Mouse (Mus musculus): ENCODE measurements at regions not wholly inside any gene's neighbourhood (a gene's known extent, or its start where the extent isn't known, plus 50 kb on each side); places are given as distances from the start of the nearest gene placed in this dataset.

- WGBS = 61% methylated on average over 2 of the region's 2 CpGs
- H3K36me3 ChIP-seq (ENCODE audit: control insufficient read depth, insufficient read depth) = no peaks in the 10 kb centered on the region
- H3K9me3 ChIP-seq (ENCODE audit: control insufficient read depth, low read length) = no peaks in the 10 kb centered on the region
These were observed 71.1 kb upstream of the Lgalsl start for GRCm38 (mm10) chr11:20902001-20902400.

GRCm38 (mm10) chr11:20902910-20903309 is 72.1 kb upstream of the Lgalsl start:
- Histone ChIP-seq H3K27ac (ENCODE audit: low read length) (no peak overlapping the region), H3K4me3 (replicated peaks; ENCODE audit: low read length) (no peak overlapping the region), H3K4me2 (ENCODE audit: low read length) (no peak overlapping the region), H3K9ac (replicated peaks; ENCODE audit: low read depth, low read length) (no peak overlapping the region), H3K27me3 (replicated peaks; ENCODE audit: control insufficient read depth, insufficient read depth, low read length) (no peaks in the 10 kb centered on the region), H3K9me3 (ENCODE audit: control insufficient read depth, low read length) (no peaks in the 10 kb centered on the region), H3K4me1 (replicated peaks; ENCODE audit: control insufficient read depth, insufficient read depth, low read length) (no peaks in the 10 kb centered on the region), H3K36me3 (ENCODE audit: control insufficient read depth, insufficient read depth) (no peaks in the 10 kb centered on the region)
- ATAC-seq = no peak
- WGBS = 79% methylated on average over 8 of the region's 8 CpGs

More at GRCm38 (mm10) chr11:20902001-20902400, 71.1 kb upstream of the Lgalsl start:
- Histone ChIP-seq H3K27ac (ENCODE audit: low read length) (no peak overlapping the region), H3K4me3 (replicated peaks; ENCODE audit: low read length) (no peak overlapping the region), H3K9ac (replicated peaks; ENCODE audit: low read depth, low read length) (no peak overlapping the region), H3K27me3 (replicated peaks; ENCODE audit: control insufficient read depth, insufficient read depth, low read length) (no peaks in the 10 kb centered on the region), H3K4me1 (replicated peaks; ENCODE audit: control insufficient read depth, insufficient read depth, low read length) (no peaks in the 10 kb centered on the region), H3K4me2 (ENCODE audit: low read length) (no peak overlapping the region)
- ATAC-seq = no peak

DNA sequence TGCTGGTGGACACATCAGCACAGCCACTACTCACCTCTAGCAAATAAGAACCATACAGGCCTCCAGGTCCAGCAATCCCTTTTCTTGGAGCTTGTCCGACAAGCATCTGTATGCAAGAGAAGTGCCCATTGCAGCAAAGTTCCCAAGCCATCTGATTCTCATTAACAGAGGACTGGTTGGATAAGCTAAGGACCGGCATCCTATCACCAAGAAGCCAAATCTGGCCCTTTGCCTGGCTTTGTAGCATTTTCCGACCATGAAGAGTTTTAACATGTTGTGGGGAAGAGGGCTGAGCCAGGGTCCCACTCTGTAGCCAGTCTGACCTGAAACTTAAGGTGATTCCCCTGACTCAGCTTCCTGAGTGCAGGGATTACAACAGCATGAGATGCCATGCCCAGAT is 77.1 kb upstream of the Lgalsl start:
- H3K27me3 ChIP-seq (replicated peaks; ENCODE audit: control insufficient read depth, insufficient read depth, low read length) = no peaks in the 10 kb centered on the region
- no peak for ATAC-seq
- no peak overlapping the region for H3K4me2 ChIP-seq (ENCODE audit: low read length)
- H3K9me3 ChIP-seq (ENCODE audit: control insufficient read depth, low read length) = no peaks in the 10 kb centered on the region
- H3K27ac ChIP-seq (ENCODE audit: low read length) = no peak overlapping the region
- H3K4me3 ChIP-seq (replicated peaks; ENCODE audit: low read length) = no peak overlapping the region
- H3K36me3 ChIP-seq (ENCODE audit: control insufficient read depth, insufficient read depth) = no peaks in the 10 kb centered on the region
- no peak overlapping the region for H3K9ac ChIP-seq (replicated peaks; ENCODE audit: low read depth, low read length)
- H3K4me1 ChIP-seq (replicated peaks; ENCODE audit: control insufficient read depth, insufficient read depth, low read length) = no peaks in the 10 kb centered on the region
- 65% methylated on average over 3 of the region's 3 CpGs for WGBS

- H3K27me3 ChIP-seq (replicated peaks; ENCODE audit: control insufficient read depth, insufficient read depth, low read length) = no peaks in the 10 kb centered on the region
- H3K27ac ChIP-seq (ENCODE audit: low read length) = no peak overlapping the region
- H3K9ac ChIP-seq (replicated peaks; ENCODE audit: low read depth, low read length) = no peak overlapping the region
- no peaks in the 10 kb centered on the region for H3K36me3 ChIP-seq (ENCODE audit: control insufficient read depth, insufficient read depth)
- no peak overlapping the region for H3K4me2 ChIP-seq (ENCODE audit: low read length)
- H3K4me1 ChIP-seq (replicated peaks; ENCODE audit: control insufficient read depth, insufficient read depth, low read length) = no peaks in the 10 kb centered on the region
- no peak for ATAC-seq
- WGBS = 55% methylated on average over 4 of the region's 4 CpGs
- no peaks in the 10 kb centered on the region for H3K9me3 ChIP-seq (ENCODE audit: control insufficient read depth, low read length)
- H3K4me3 ChIP-seq (replicated peaks; ENCODE audit: low read length) = no peak overlapping the region
These were observed 77.6 kb upstream of the Lgalsl start for GRCm38 (mm10) chr11:20908471-20908870.

- Histone ChIP-seq H3K4me2 (ENCODE audit: low read length) (no peak overlapping the region), H3K27ac (ENCODE audit: low read length) (no peak overlapping the region), H3K9ac (replicated peaks; ENCODE audit: low read depth, low read length) (no peak overlapping the region), H3K36me3 (ENCODE audit: control insufficient read depth, insufficient read depth) (no peaks in the 10 kb centered on the region), H3K9me3 (ENCODE audit: control insufficient read depth, low read length) (no peaks in the 10 kb centered on the region), H3K27me3 (replicated peaks; ENCODE audit: control insufficient read depth, insufficient read depth, low read length) (no peaks in the 10 kb centered on the region), H3K4me3 (replicated peaks; ENCODE audit: low read length) (no peak overlapping the region), H3K4me1 (replicated peaks; ENCODE audit: control insufficient read depth, insufficient read depth, low read length) (peaks cover 17% of the 10 kb centered on the region)
- ATAC-seq = no peak
- WGBS = 95% methylated on average over 2 of the region's 2 CpGs
These were observed 82.2 kb upstream of the Lgalsl start for GRCm38 (mm10) chr11:20913042-20913441.

DNA sequence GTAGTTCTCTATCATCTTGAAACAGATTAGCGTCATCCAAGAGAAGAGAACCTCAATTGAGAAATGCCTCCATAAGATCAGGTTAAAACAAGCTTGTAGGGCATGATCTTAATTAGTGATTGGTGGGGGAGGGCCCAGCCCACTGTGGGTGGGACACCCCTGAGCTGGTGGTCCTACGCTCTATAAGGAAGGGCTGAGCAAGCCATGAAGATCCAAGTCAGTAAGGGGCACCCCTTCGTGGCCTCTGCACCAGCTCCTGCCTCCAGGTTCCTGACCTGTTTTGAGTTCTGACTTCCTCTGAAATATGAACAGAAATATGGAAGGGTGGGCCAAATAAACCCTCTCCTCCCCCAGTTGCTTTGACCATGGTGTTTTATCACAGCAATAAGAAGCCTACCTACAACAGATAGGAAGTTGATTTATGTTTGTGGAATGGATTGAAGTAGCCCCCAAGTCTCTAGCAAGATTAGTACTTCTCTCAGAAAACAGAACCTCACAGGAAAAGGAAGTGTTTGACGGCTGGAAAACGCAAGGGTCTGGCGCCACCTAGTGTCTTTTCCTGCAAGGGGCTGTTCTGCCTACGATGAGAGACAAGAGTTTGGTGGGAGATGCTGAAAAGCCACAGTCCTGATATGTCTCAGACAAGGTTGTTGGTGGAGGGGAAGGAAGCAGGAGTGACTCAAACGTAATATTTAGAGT is 82.9 kb upstream of the Lgalsl start:
- Histone ChIP-seq H3K9ac (replicated peaks; ENCODE audit: low read depth, low read length) (no peak overlapping the region), H3K4me3 (replicated peaks; ENCODE audit: low read length) (no peak overlapping the region), H3K36me3 (ENCODE audit: control insufficient read depth, insufficient read depth) (no peaks in the 10 kb centered on the region), H3K9me3 (ENCODE audit: control insufficient read depth, low read length) (no peaks in the 10 kb centered on the region), H3K4me1 (replicated peaks; ENCODE audit: control insufficient read depth, insufficient read depth, low read length) (peaks cover 17% of the 10 kb centered on the region), H3K4me2 (ENCODE audit: low read length) (no peak overlapping the region), H3K27ac (ENCODE audit: low read length) (no peak overlapping the region), H3K27me3 (replicated peaks; ENCODE audit: control insufficient read depth, insufficient read depth, low read length) (no peaks in the 10 kb centered on the region)
- 20% methylated on average over 8 of the region's 8 CpGs for WGBS
- ATAC-seq = peak; percentile 76

DNA sequence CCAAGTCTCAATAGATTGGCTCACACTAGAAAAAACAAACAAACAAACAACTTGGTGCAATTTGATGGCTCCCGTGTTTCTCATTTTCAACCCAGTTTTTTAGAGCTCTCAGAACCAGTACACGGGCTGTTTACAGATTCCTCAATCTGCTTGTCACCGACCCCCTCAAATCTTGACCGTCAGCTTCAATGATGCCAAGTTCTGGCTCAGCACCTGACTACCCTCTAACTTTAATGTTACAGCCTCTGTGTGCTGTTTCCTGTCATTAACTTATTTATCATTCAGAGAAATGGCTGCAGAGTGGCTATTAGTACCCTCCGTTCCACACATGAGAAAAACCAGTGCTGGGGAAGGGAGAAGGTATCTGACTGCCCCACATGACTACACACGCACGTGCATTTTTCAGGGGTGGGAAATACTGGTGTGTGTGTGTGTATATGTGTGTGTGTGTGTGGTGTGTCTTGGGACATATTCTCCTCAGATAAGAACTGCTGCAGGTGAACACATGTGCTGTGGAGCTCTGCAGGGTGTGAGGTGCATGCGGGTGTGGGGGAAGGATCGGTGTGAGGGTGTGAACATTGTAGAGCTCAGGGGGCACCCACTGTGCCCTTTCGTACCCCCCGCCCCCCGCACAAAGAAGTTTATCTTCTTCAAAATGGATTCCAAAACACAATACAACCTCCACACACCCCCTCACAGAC is 83.6 kb upstream of the Lgalsl start:
- no peak overlapping the region for H3K27ac ChIP-seq (ENCODE audit: low read length)
- peak; percentile 27; the same call in 1 of the 2 replicates for ATAC-seq

GRCm38 (mm10) chr11:20915182-20915602 is 84.3 kb upstream of the Lgalsl start:
- WGBS = 17% methylated on average over 8 of the region's 8 CpGs
- no peak overlapping the region for H3K4me3 ChIP-seq (replicated peaks; ENCODE audit: low read length)

More for the DNA sequence above, 83.6 kb upstream of the Lgalsl start:
- no peaks in the 10 kb centered on the region for H3K27me3 ChIP-seq (replicated peaks; ENCODE audit: control insufficient read depth, insufficient read depth, low read length)
- peaks cover 17% of the 10 kb centered on the region for H3K4me1 ChIP-seq (replicated peaks; ENCODE audit: control insufficient read depth, insufficient read depth, low read length)
- no peak overlapping the region for H3K9ac ChIP-seq (replicated peaks; ENCODE audit: low read depth, low read length)
- no peak overlapping the region for H3K4me2 ChIP-seq (ENCODE audit: low read length)
- H3K9me3 ChIP-seq (ENCODE audit: control insufficient read depth, low read length) = no peaks in the 10 kb centered on the region
- 83% methylated on average over 12 of the region's 12 CpGs for WGBS
- no peaks in the 10 kb centered on the region for H3K36me3 ChIP-seq (ENCODE audit: control insufficient read depth, insufficient read depth)
- no peak overlapping the region for H3K4me3 ChIP-seq (replicated peaks; ENCODE audit: low read length)

GRCm38 (mm10) chr11:20915687-20916432 is 85.0 kb upstream of the Lgalsl start:
- Histone ChIP-seq H3K9ac (replicated peaks; ENCODE audit: low read depth, low read length) (no peak overlapping the region), H3K27ac (ENCODE audit: low read length) (no peak overlapping the region), H3K4me2 (ENCODE audit: low read length) (no peak overlapping the region), H3K4me3 (replicated peaks; ENCODE audit: low read length) (no peak overlapping the region), H3K9me3 (ENCODE audit: control insufficient read depth, low read length) (no peaks in the 10 kb centered on the region), H3K27me3 (replicated peaks; ENCODE audit: control insufficient read depth, insufficient read depth, low read length) (no peaks in the 10 kb centered on the region), H3K36me3 (ENCODE audit: control insufficient read depth, insufficient read depth) (no peaks in the 10 kb centered on the region), H3K4me1 (replicated peaks; ENCODE audit: control insufficient read depth, insufficient read depth, low read length) (peaks cover 17% of the 10 kb centered on the region)
- WGBS = 35% methylated on average over 7 of the region's 7 CpGs
- 0 out of 2 replicates have a peak, but pooled peaks have one; percentile 49 for ATAC-seq

More at GRCm38 (mm10) chr11:20915182-20915602, 84.3 kb upstream of the Lgalsl start:
- Histone ChIP-seq H3K4me1 (replicated peaks; ENCODE audit: control insufficient read depth, insufficient read depth, low read length) (peaks cover 17% of the 10 kb centered on the region), H3K27me3 (replicated peaks; ENCODE audit: control insufficient read depth, insufficient read depth, low read length) (no peaks in the 10 kb centered on the region), H3K4me2 (ENCODE audit: low read length) (peak overlapping the region; percentile 4; the same call in 1 of the 2 replicates), H3K9ac (replicated peaks; ENCODE audit: low read depth, low read length) (no peak overlapping the region), H3K36me3 (ENCODE audit: control insufficient read depth, insufficient read depth) (no peaks in the 10 kb centered on the region), H3K9me3 (ENCODE audit: control insufficient read depth, low read length) (no peaks in the 10 kb centered on the region), H3K27ac (ENCODE audit: low read length) (peak overlapping the region; percentile 16; the same call in 1 of the 2 replicates)
- ATAC-seq = peak; percentile 72

Data from forebrain, embryonic 16.5 days (tissue).